Mouse (Mus musculus): ENCODE results near the gene 1700021F05Rik.

DNA sequence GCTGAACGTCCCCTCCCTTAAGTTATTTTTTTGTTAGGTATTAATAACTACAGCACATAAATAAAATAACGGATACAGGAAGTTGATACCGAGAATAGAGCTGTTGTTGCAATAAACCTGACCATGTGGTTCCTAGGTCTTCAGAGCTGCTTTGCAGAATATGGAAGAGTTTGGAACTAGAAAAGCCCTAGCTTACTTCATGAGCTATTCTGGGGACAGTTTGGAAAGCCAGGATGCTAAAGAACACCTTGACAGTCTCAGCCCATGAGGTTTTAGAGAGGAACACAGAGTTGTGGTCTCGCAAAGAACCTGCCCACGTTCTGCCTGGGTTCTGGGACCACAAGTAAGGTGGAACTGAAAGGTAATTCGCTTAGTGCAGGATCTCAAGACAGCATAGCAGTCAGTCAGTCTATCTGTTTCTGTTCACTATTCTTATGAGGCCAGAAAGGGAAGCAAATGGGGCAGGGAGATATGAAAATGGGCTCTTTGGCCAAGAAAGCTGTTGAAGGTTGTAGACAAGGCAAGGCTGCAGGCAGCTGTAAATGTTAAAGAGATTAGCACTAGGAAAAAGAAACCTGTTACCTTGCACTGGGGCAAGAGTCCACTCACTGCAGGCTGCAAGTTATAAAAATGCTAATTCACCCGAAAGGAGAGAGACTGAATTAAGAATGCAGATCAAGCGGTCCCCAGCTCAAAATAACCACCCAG, 47.8 kb upstream of the 1700021F05Rik start:
- no peak for TF ChIP-seq CTCF (IDR thresholded peaks at IDR 0.05; ENCODE audit: extremely low read depth, insufficient read depth, insufficient read length, insufficient replicate concordance)
- TF ChIP-seq POLR2A (IDR thresholded peaks at IDR 0.05; ENCODE audit: low read depth, low read length) = no peak
